Mouse (Mus musculus) MEL (cell line): ENCODE results near the gene Olfr373.

Source experiments
- CTCF ChIP-seq, 3 experiments: IDR thresholded peaks in 2 of 3; conservative IDR thresholded peaks in 1 of 3; 2 replicates each; pipeline ENCODE4 v1.5.1; 2011 to 2012; ENCODE audit warnings: low read length in 3 of 3, low read depth in 2 of 3, mild to moderate bottlenecking in 2 of 3, improper control_type of control experiment in 1 of 3, inconsistent platforms in 1 of 3, mixed read lengths in 1 of 3, moderate library complexity in 1 of 3; ENCODE audit not compliant: control insufficient read depth in 1 of 3, insufficient read depth in 1 of 3, poor library complexity in 1 of 3, severe bottlenecking in 1 of 3
- MEF2A ChIP-seq: IDR thresholded peaks from 2 replicates; pipeline ENCODE4 v1.6.1; 2014; ENCODE audit warnings: low read depth, mild to moderate bottlenecking, inconsistent platforms, low read length, improper control_type of control experiment; ENCODE audit not compliant: poor library complexity, insufficient replicate concordance, severe bottlenecking; ENCODE audit errors: extremely low read depth
- NELFE ChIP-seq: IDR thresholded peaks from 2 replicates; pipeline ENCODE4 v1.6.1; 2011; ENCODE audit warnings: low read depth, low read length, improper control_type of control experiment
- POLR2A ChIP-seq, 2 experiments: IDR thresholded peaks; 2 replicates each; pipeline ENCODE4 v1.6.1; 2011 to 2012; ENCODE audit warnings: low read length in 2 of 2, mild to moderate bottlenecking in 2 of 2, control low read depth in 1 of 2, improper control_type of control experiment in 1 of 2, low read depth in 1 of 2, moderate library complexity in 1 of 2; ENCODE audit not compliant: control insufficient read depth in 1 of 2, insufficient read depth in 1 of 2, poor library complexity in 1 of 2
- RCOR1 ChIP-seq: IDR thresholded peaks from 2 replicates; pipeline ENCODE4 v1.6.1; 2012; ENCODE audit warnings: low read depth, mild to moderate bottlenecking, inconsistent platforms, low read length, improper control_type of control experiment
- TCF12 ChIP-seq: IDR thresholded peaks from 2 replicates; pipeline ENCODE4 v1.6.1; 2014; ENCODE audit warnings: low read depth, mild to moderate bottlenecking, inconsistent platforms, low read length, improper control_type of control experiment, moderate library complexity

GRCm38 (mm10) chr8:72146556-72146955, 63.6 kb downstream of the Olfr373 start:
- TF ChIP-seq RCOR1 (no peak), POLR2A (IDR thresholded peaks at IDR 0.05; ENCODE audit: control insufficient read depth in 1 of 2, insufficient read depth in 1 of 2, low read depth in 1 of 2, low read length in 2 of 2, poor library complexity in 1 of 2) (no peak), NELFE (no peak), CTCF (IDR thresholded peaks at IDR 0.05 in 2 of 3, conservative IDR thresholded peaks at IDR 0.05 in 1 of 3; ENCODE audit: control insufficient read depth in 1 of 3, insufficient read depth in 1 of 3, low read depth in 2 of 3, low read length in 3 of 3, poor library complexity in 1 of 3, severe bottlenecking in 1 of 3) (no peak), TCF12 (no peak), MEF2A (no peak)
